Mouse (Mus musculus): ENCODE data around the gene Klf13.

Klf13 gene

GRCm38 (mm10) chr7:63921909-63922562, 16.7 kb downstream of the Klf13 start:
- ChIA-PET CTCF (interaction anchor here in 1 of 4 experiments (0.7 to 1.5 kb wide), 2 partner anchors 25 to 105 kb away, joined by 3 to 4 read pairs; no protein-coding TSS in a partner anchor), POLR2A (interaction anchor here in 3 of 4 experiments (0.7 to 11.5 kb wide), 14 partner anchors 8 to 130 kb away, joined by 3 to 185 read pairs (median 4); partner anchors contain the start of gene E030018B13Rik (in 1 of the 3))

GRCm38 (mm10) chr7:63918771-63919768, 19.6 kb downstream of the Klf13 start:
- POLR2A ChIA-PET: interaction anchor here in 3 of 4 experiments (0.7 to 3.1 kb wide), 14 partner anchors 10 to 42 kb away, joined by 3 to 15 read pairs (median 4); no protein-coding TSS in a partner anchor
- CTCF ChIA-PET: interaction anchor here in 1 of 4 experiments (1.0 kb wide), 1 partner anchor 13 kb away, joined by 3 read pairs; no protein-coding TSS in a partner anchor

GRCm38 (mm10) chr7:63917693-63918092, 21.0 kb downstream of the Klf13 start:
- ChIA-PET CTCF (interaction anchor here in 1 of 4 experiments (0.6 kb wide), 1 partner anchor 10 kb away, joined by 3 read pairs; no protein-coding TSS in a partner anchor), POLR2A (interaction anchor here in 3 of 4 experiments (0.6 to 7.9 kb wide), 6 partner anchors 8 to 39 kb away, joined by 3 to 109 read pairs (median 6); no protein-coding TSS in a partner anchor)

- POLR2A ChIA-PET: interaction anchor here in 2 of 4 experiments (0.8 to 12.8 kb wide), 8 partner anchors 10 to 42 kb away, joined by 3 to 137 read pairs (median 56); no protein-coding TSS in a partner anchor
Observed at GRCm38 (mm10) chr7:63916268-63916907, 22.3 kb downstream of the Klf13 start, which contains the start of gene E030018B13Rik. Gene E030018B13Rik, plus strand, starts transcription at chr7:63916857.

GRCm38 (mm10) chr7:63914891-63915290, 23.8 kb downstream of the Klf13 start:
- POLR2A ChIA-PET: interaction anchor here in 3 of 4 experiments (0.6 to 15.1 kb wide), 21 partner anchors 10 to 269 kb away, joined by 3 to 185 read pairs (median 6); no protein-coding TSS in a partner anchor
- CTCF ChIA-PET: interaction anchor here in 1 of 4 experiments (1.3 kb wide), 1 partner anchor 56 kb away, joined by 3 read pairs; no protein-coding TSS in a partner anchor

More at GRCm38 (mm10) chr7:63916268-63916907, 22.3 kb downstream of the Klf13 start, which contains the start of gene E030018B13Rik:
- CTCF ChIA-PET: interaction anchor here in 1 of 4 experiments (0.9 kb wide), 1 partner anchor 23 kb away, joined by 3 read pairs; no protein-coding TSS in a partner anchor

- ChIA-PET POLR2A (interaction anchor here (0.7 to 15.1 kb wide), 45 partner anchors 9 to 478 kb away, joined by 3 to 185 read pairs (median 5); partner anchors contain the start of genes Klf13 (in 1 of the 4), Mcee (in 1 of the 4) and Mphosph10 (in 1 of the 4)), CTCF (interaction anchor here in 3 of 4 experiments (0.6 to 1.3 kb wide), 4 partner anchors 17 to 56 kb away, joined by 3 to 6 read pairs (median 3); no protein-coding TSS in a partner anchor)
Observed at GRCm38 (mm10) chr7:63913724-63914692, 24.7 kb downstream of the Klf13 start.

- POLR2A ChIA-PET: interaction anchor here (0.5 to 15.1 kb wide), 40 partner anchors 8 to 592 kb away, joined by 3 to 185 read pairs (median 5); partner anchors contain the start of genes Klf13 (in 1 of the 4), Mcee (in 1 of the 4) and Mphosph10 (in 1 of the 4)
- CTCF ChIA-PET: interaction anchor here in 3 of 4 experiments (1.0 to 1.5 kb wide), 3 partner anchors 16 to 161 kb away, joined by 3 to 6 read pairs (median 4); no protein-coding TSS in a partner anchor
Observed at GRCm38 (mm10) chr7:63912924-63913723, 25.6 kb downstream of the Klf13 start.

GRCm38 (mm10) chr7:63912234-63912810, 26.4 kb downstream of the Klf13 start:
- CTCF ChIA-PET: interaction anchor here in 3 of 4 experiments (0.6 to 1.5 kb wide), 4 partner anchors 15 to 295 kb away, joined by 3 to 6 read pairs (median 4); no protein-coding TSS in a partner anchor

GRCm38 (mm10) chr7:63911383-63912233, 27.1 kb downstream of the Klf13 start:
- CTCF ChIA-PET: interaction anchor here in 2 of 4 experiments (0.5 to 1.5 kb wide), 2 partner anchors 159 kb away, joined by 4 to 11 read pairs; no protein-coding TSS in a partner anchor
- POLR2A ChIA-PET: interaction anchor here (0.6 to 15.1 kb wide), 26 partner anchors 8 to 805 kb away, joined by 3 to 185 read pairs (median 7); partner anchors contain the start of genes Klf13 (in 1 of the 4), Mcee (in 1 of the 4) and Mphosph10 (in 1 of the 4)

More at GRCm38 (mm10) chr7:63912234-63912810, 26.4 kb downstream of the Klf13 start:
- POLR2A ChIA-PET: interaction anchor here (0.5 to 15.1 kb wide), 38 partner anchors 8 to 593 kb away, joined by 3 to 185 read pairs (median 6); partner anchors contain the start of genes Klf13 (in 1 of the 4), Mcee (in 1 of the 4) and Mphosph10 (in 1 of the 4)

- CTCF ChIA-PET: interaction anchor here in 1 of 4 experiments (0.5 kb wide), 1 partner anchor 158 kb away, joined by 11 read pairs; no protein-coding TSS in a partner anchor
- POLR2A ChIA-PET: interaction anchor here (0.7 to 15.1 kb wide), 11 partner anchors 8 to 806 kb away, joined by 3 to 185 read pairs (median 16); no protein-coding TSS in a partner anchor
Observed at GRCm38 (mm10) chr7:63910912-63911311, 27.8 kb downstream of the Klf13 start.

- CTCF ChIA-PET: no interaction called here
- POLR2A ChIA-PET: interaction anchor here in 2 of 4 experiments (1.2 to 15.1 kb wide), 8 partner anchors 7 to 48 kb away, joined by 4 to 185 read pairs (median 88); no protein-coding TSS in a partner anchor
Observed at GRCm38 (mm10) chr7:63910225-63910624, 28.5 kb downstream of the Klf13 start.

GRCm38 (mm10) chr7:63908496-63909285, 30.0 kb downstream of the Klf13 start:
- POLR2A ChIA-PET: interaction anchor here in 3 of 4 experiments (0.6 to 15.1 kb wide), 29 partner anchors 10 to 484 kb away, joined by 3 to 185 read pairs (median 4); partner anchors contain the start of genes Mcee (in 1 of the 3) and Mphosph10 (in 1 of the 3)
- CTCF ChIA-PET: interaction anchor here in 3 of 4 experiments (0.5 to 1.2 kb wide), 7 partner anchors 12 to 832 kb away, joined by 3 to 11 read pairs (median 4); no protein-coding TSS in a partner anchor

Data from embryonic stem cell, embryonic (primary cell).